Mouse (Mus musculus) NIH3T3 (cell line): ENCODE results near the gene Rps6kc1.

ENCODE experiments used
- DNase-seq: peaks from one replicate; pipeline ENCODE4 v3.0.0-alpha.2; 2012; ENCODE audit warnings: low read depth

Rps6kc1 gene

GRCm38 (mm10) chr1:190763756-190764155, 147.8 kb downstream of the Rps6kc1 start:
- DNase-seq, result no peak

GRCm38 (mm10) chr1:190761786-190762185, 149.8 kb downstream of the Rps6kc1 start:
- peak; percentile 10 for DNase-seq

GRCm38 (mm10) chr1:190757899-190758298, 153.7 kb downstream of the Rps6kc1 start:
- no peak for DNase-seq

GRCm38 (mm10) chr1:190751794-190752570, 159.6 kb downstream of the Rps6kc1 start:
- DNase-seq, result no peak

- DNase-seq, result peak; percentile 10
Measured at GRCm38 (mm10) chr1:190748937-190749336, 162.6 kb downstream of the Rps6kc1 start.

GRCm38 (mm10) chr1:190741421-190741820, 170.1 kb downstream of the Rps6kc1 start:
- no peak for DNase-seq

- DNase-seq, result no peak
Measured at GRCm38 (mm10) chr1:190732803-190733202, 178.8 kb downstream of the Rps6kc1 start.

- no peak for DNase-seq
Measured at GRCm38 (mm10) chr1:190729516-190730088, 182.0 kb downstream of the Rps6kc1 start.

GRCm38 (mm10) chr1:190728111-190728651, 183.4 kb downstream of the Rps6kc1 start:
- DNase-seq, result no peak

GRCm38 (mm10) chr1:190727385-190727784, 184.2 kb downstream of the Rps6kc1 start:
- no peak for DNase-seq

GRCm38 (mm10) chr1:190724591-190725380, 186.8 kb downstream of the Rps6kc1 start:
- no peak for DNase-seq

GRCm38 (mm10) chr1:190723926-190724430, 187.6 kb downstream of the Rps6kc1 start:
- DNase-seq, result no peak

- no peak for DNase-seq
Measured at GRCm38 (mm10) chr1:190713848-190714247, 197.7 kb downstream of the Rps6kc1 start.

GRCm38 (mm10) chr1:190697576-190697975, 214.0 kb downstream of the Rps6kc1 start:
- DNase-seq, result no peak

- DNase-seq, result peak; percentile 56
Measured at GRCm38 (mm10) chr1:190695589-190695988, 216.0 kb downstream of the Rps6kc1 start.

- DNase-seq, result no peak
Measured at GRCm38 (mm10) chr1:190690528-190691262, 220.9 kb downstream of the Rps6kc1 start.

GRCm38 (mm10) chr1:190683060-190683459, 228.5 kb downstream of the Rps6kc1 start:
- no peak for DNase-seq

GRCm38 (mm10) chr1:190682021-190682926, 229.3 kb downstream of the Rps6kc1 start:
- DNase-seq, result no peak

- DNase-seq, result no peak
Measured at GRCm38 (mm10) chr1:190675455-190675854, 236.1 kb downstream of the Rps6kc1 start.

GRCm38 (mm10) chr1:190669099-190669498, 242.5 kb downstream of the Rps6kc1 start:
- no peak for DNase-seq
